Mouse (Mus musculus) Patski (cell line): ENCODE data around the gene Stx3. TPM values are rescaled to one million over a fixed set of nuclear protein-coding genes. Genes with fewer than 3 reads are reported as not detected.
A peak's percentile ranks its signal among the peaks of the same experiment; 100 is the strongest.

Experiments
- ATAC-seq: fragments of 100-300 bp; one replicate; pipeline ENCODE4 v1.8.0; 2021
- CTCF ChIA-PET: fragments of 350-600 bp; sonication (Branson Sonifier 250); formaldehyde crosslinking; loops from one replicate; lab custom pipeline; 2022; ENCODE audit warnings: inconsistent platforms; lab: Charles Lee
- POLR2A ChIA-PET: fragments of 350-600 bp; sonication (Branson Sonifier 250); formaldehyde crosslinking; loops from one replicate; lab custom pipeline; 2022; ENCODE audit warnings: antibody characterized with exemption, inconsistent platforms; lab: Charles Lee
- DNase-seq: peaks from one replicate; pipeline ENCODE4 v3.0.0-alpha.2; 2011; ENCODE audit warnings: low read depth, low spot score
- H3K27me3 ChIP-seq: fragments of 371-371 bp; one replicate; pipeline ENCODE4 v1.5.1; 2021
- CTCF ChIP-seq: fragments of 100-300 bp; IDR thresholded peaks from one replicate; pipeline ENCODE4 v1.5.1; 2021
- in situ Hi-C: fragments of 300-500 bp; cut with MboI; formaldehyde crosslinking; loops from 3 replicates; pipeline ENCODE4 v1.11.1; 2018; ENCODE audit warnings: low pct_unique_long_range_greater_than_20kb, mixed read lengths
- polyA plus RNA-seq: library from polyadenylated mRNA; unstranded; gene quantifications from one replicate; pipeline ENCODE4 v1.2.3, GENCODE M21; 2021

Stx3 gene
- polyA plus RNA-seq, result 45.4 TPM

DNA sequence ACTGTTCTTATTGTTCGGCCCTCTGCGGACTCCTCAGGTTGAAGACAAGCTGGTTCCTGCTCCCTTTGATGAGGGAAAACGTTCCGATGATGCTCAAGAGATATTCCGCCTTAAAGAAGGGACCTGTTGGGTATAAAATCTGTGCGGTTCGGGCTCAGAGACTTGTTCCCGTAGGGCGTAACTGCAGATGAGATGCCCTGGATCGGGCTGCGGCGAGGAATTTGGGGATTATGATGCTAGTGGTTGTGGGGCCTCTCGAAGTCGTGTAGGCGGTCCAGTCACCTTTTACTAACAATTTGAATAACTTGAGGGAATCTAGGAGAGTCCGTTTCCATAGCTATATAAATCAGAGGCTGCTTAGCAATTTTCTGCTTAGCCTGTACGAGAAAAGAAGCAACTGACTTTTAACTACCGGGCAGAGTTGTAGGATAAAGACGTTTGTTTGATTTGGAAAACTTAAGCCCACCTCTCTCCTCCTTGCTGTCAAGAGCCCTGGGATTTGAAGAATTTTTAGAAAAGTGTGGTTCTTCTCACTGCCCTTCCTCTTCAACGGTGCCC is at the start of gene Stx3:
Gene Stx3 (minus strand): TSS at position 261 of the 558 bp plus-strand sequence.
- ATAC-seq, result peak; percentile 9
- ChIA-PET CTCF (interaction anchor here (0.7 to 4.7 kb wide), 11 partner anchors 9 to 217 kb away, joined by 3 to 24 read pairs (median 5); partner anchors contain the start of gene Mrpl16), POLR2A (interaction anchor here (0.7 to 1.4 kb wide), 3 partner anchors 20 to 153 kb away, joined by 3 to 4 read pairs (median 3); no protein-coding TSS in a partner anchor)
- no peak for DNase-seq
- TF ChIP-seq CTCF, result no peak
- in situ Hi-C loops, result loop anchor here (5.0 kb wide), 1 partner anchor 193 kb away; no protein-coding TSS in a partner anchor
- H3K27me3 ChIP-seq, result no peaks in the 10 kb centered on the region

- ATAC-seq, result no peak
- peak; percentile 32 for TF ChIP-seq CTCF
- POLR2A ChIA-PET, result no interaction called here
- in situ Hi-C loops, result no loop called here
- H3K27me3 ChIP-seq, result peaks cover 33% of the 10 kb centered on the region
- CTCF ChIA-PET, result interaction anchor here (1.3 to 1.5 kb wide), 2 partner anchors 24 to 63 kb away, joined by 3 read pairs; no protein-coding TSS in a partner anchor
- no peak for DNase-seq
Measured at GRCm38 (mm10) chr19:11867837-11868236, 48.6 kb upstream of the Stx3 start.

DNA sequence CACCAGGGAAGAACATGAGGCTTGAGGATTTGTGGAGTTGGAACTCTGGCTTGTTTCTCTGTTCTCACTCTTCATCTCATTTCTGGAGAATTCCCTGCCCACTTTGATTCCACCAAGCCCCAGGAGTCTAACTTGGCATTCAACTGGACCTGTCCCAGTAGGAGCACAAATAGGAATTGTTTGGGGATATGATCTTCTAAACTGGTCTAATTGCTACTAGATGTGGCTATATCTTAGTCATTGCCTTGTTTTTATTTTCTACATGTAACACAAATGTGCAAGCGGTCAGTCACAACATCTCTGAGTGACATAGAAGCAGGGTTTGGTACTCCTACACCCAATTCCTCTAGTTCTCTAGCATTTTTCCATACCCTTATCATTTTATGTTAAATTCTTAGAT is 41.8 kb upstream of the Stx3 start, which contains the start of gene Olfr1418:
Gene Olfr1418 (minus strand): TSS at position 101 of the 400 bp plus-strand sequence.
- CTCF ChIA-PET, result no interaction called here
- in situ Hi-C loops, result no loop called here
- POLR2A ChIA-PET, result no interaction called here
- ATAC-seq (no peak), DNase-seq (no peak)
- no peak for TF ChIP-seq CTCF
- H3K27me3 ChIP-seq, result peaks cover 27% of the 10 kb centered on the region

DNA sequence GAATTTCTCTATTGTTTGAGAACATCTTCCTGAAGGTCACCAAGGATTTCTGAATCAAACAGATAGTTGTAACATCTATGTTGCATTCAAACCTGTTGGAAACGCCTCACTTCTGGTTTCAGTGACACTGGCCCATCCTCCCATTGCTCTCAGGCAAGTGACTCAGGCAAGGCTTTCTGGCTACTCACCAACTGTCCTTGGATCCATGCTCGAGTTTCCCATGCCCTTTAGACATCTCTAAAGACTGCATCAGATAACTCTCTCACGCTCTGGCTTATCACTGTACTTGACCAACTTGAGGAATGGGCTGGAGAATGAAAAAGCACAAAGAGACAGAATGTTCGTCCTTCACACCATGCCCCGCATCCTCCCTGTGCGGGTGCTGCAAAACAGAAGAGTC is 37.3 kb upstream of the Stx3 start:
- ChIA-PET POLR2A (no interaction called here), CTCF (no interaction called here)
- in situ Hi-C loops, result no loop called here
- DNase-seq (no peak), ATAC-seq (no peak)
- H3K27me3 ChIP-seq, result peaks cover 22% of the 10 kb centered on the region
- no peak for TF ChIP-seq CTCF

DNA sequence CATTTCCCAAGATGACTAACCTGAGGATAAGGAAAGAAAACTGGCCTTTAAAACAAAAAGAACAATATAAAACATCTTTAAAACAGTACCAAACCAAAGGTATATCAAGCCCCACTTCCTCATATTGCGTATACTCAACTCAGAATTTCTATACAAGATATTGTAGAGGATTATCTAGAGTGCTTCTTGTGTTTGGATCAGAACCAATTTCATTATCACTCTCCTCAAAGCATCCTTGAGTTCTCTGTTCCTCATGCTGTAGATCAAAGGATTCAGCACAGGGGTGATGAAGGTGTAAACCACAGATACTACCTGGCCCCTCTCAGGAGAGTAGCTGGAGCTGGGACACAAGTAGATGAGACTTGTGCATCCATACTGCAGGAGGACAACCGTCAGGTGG is 35.6 kb upstream of the Stx3 start:
- in situ Hi-C loops, result no loop called here
- no peak for TF ChIP-seq CTCF
- DNase-seq, result no peak
- peaks cover 12% of the 10 kb centered on the region for H3K27me3 ChIP-seq
- POLR2A ChIA-PET, result no interaction called here
- CTCF ChIA-PET, result no interaction called here
- no peak for ATAC-seq

DNA sequence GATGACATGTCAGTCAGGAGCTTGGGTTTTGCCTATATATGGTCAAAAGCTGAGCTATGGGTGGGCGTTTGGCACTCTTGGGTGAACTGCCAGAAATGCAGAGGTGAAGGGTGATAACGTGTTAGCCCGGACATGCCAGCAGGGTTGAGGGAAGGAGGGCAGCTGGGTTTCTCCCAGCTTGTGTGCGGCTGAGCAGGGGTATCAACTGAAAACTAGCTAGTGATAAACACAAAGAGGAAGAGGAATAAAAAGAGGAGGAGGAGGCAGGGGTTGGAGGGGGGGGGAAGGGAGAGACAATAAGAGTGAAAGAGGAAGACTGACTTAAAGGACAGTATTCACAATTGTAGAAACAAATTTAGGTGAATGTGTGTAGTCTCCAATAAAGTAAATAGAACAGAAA is 33.4 kb upstream of the Stx3 start:
- CTCF ChIA-PET, result interaction anchor here (1.4 kb wide), 1 partner anchor 23 kb away, joined by 4 read pairs; no protein-coding TSS in a partner anchor
- peaks cover 5% of the 10 kb centered on the region for H3K27me3 ChIP-seq
- DNase-seq (no peak), ATAC-seq (no peak)
- in situ Hi-C loops, result no loop called here
- POLR2A ChIA-PET, result no interaction called here
- TF ChIP-seq CTCF, result no peak

DNA sequence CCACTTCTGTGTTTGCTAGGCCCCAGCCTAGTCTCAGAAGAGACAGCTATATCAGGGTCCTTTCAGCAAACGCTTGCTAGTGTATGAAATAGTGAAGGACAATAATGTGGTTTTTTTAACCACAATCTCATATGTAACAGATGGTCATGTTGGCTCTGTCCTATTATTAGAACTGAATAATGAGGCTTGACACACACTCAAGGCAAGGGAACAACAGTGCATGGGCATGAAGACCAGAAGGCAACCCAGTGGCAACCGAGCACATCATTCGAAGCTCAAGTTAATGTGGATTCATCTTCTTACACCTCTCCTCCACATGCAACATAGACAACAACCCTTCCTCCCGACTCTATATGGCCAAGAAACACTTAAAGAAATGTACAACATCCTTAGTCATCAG is 27.1 kb upstream of the Stx3 start:
- CTCF ChIA-PET, result no interaction called here
- in situ Hi-C loops, result no loop called here
- DNase-seq (no peak), ATAC-seq (no peak)
- POLR2A ChIA-PET, result no interaction called here
- TF ChIP-seq CTCF, result no peak
- H3K27me3 ChIP-seq, result peaks cover 12% of the 10 kb centered on the region

DNA sequence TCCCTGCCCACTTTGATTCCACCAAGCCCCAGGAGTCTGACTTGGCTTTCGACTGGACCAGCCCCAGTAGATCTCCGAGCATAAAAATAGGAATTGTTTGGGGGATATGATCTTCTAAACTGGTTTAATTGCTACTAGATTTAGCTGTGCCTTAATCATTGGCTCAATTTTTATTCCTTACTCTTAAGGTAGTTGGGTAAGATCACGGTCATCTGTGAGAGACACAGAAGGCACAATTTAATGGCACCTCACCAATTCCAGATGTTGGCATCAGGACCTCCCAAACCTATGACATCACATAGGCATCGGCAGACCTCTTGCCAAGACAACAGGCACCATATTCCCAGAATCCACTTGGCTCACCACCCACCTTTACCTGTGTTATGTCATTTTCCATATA is 19.9 kb upstream of the Stx3 start, which contains the start of gene Olfr1417:
Gene Olfr1417 (minus strand): TSS at position 101 of the 400 bp plus-strand sequence.
- in situ Hi-C loops, result no loop called here
- peaks cover 33% of the 10 kb centered on the region for H3K27me3 ChIP-seq
- no peak for TF ChIP-seq CTCF
- ChIA-PET CTCF (no interaction called here), POLR2A (no interaction called here)
- no peak for ATAC-seq
- no peak for DNase-seq

- no peaks in the 10 kb centered on the region for H3K27me3 ChIP-seq
- ATAC-seq (no peak), DNase-seq (no peak)
- in situ Hi-C loops, result no loop called here
- CTCF ChIA-PET, result no interaction called here
- POLR2A ChIA-PET, result no interaction called here
- TF ChIP-seq CTCF, result no peak
Measured at GRCm38 (mm10) chr19:11823346-11824065, 4.3 kb upstream of the Stx3 start.

GRCm38 (mm10) chr19:11820211-11820610 is 1.0 kb upstream of the Stx3 start:
- TF ChIP-seq CTCF, result peak; percentile 37
- ChIA-PET CTCF (interaction anchor here (0.9 to 4.7 kb wide), 15 partner anchors 10 to 218 kb away, joined by 3 to 24 read pairs (median 4); partner anchors contain the start of gene Mrpl16), POLR2A (interaction anchor here (0.8 kb wide), 2 partner anchors 17 to 93 kb away, joined by 3 read pairs; no protein-coding TSS in a partner anchor)
- no peak for DNase-seq
- in situ Hi-C loops, result no loop called here
- no peaks in the 10 kb centered on the region for H3K27me3 ChIP-seq
- ATAC-seq, result no peak
